Mouse (Mus musculus): Measurements from ENCODE around the gene Gimap3. TPM values are rescaled to one million over a fixed set of nuclear protein-coding genes. Genes with fewer than 3 reads are reported as not detected.

Gene Gimap3
- polyA plus RNA-seq, 1 experiment: 150 TPM

DNA sequence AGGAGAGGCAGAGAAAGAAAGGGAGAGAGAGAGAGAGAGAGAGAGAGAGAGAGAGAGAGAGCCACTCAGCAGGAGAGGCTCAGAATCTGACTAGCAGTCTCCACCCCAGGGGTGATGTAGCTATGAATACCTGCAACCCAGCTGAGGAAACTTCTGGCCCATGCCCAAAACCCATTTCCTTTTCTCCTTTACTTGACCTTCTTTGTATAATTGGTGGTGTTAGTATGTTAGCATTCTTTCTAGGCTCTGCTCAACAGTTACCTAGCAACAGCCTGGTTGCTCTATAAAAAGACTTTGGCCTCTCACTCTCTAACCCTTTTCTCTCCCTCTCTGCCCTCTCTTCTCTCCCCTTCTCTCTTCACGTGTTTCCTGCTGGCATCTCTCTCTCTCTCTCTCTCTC lies 45.2 kb downstream of the Gimap3 start:
- WGBS: 0% methylated on average over 1 of the region's 1 CpGs
- TF ChIP-seq CTCF (IDR thresholded peaks at IDR 0.05; ENCODE audit: extremely low read depth, insufficient read depth, insufficient read length, insufficient replicate concordance) (no peak), POLR2A (IDR thresholded peaks at IDR 0.05; ENCODE audit: low read depth, low read length) (peak; percentile 5; the same call in 1 of the 2 replicates)
- H3K27ac ChIP-seq (ENCODE audit: insufficient read depth, low read length): peak overlapping the region; percentile 75
- H3K27me3 ChIP-seq (ENCODE audit: control insufficient read depth, insufficient read depth, low read length): no peaks in the 10 kb centered on the region
- H3K4me3 ChIP-seq (ENCODE audit: extremely low read depth, insufficient read depth, insufficient read length): no peak overlapping the region
- peaks cover 49% of the 10 kb centered on the region for H3K4me1 ChIP-seq (ENCODE audit: control insufficient read depth, insufficient read depth, insufficient read length)
- peak; percentile 79 for DNase-seq (ENCODE audit: low read depth in 1 of 2, low spot score in 2 of 2)
- peaks cover 4% of the 10 kb centered on the region for H3K36me3 ChIP-seq (ENCODE audit: control insufficient read depth, insufficient read depth, low read length)

DNA sequence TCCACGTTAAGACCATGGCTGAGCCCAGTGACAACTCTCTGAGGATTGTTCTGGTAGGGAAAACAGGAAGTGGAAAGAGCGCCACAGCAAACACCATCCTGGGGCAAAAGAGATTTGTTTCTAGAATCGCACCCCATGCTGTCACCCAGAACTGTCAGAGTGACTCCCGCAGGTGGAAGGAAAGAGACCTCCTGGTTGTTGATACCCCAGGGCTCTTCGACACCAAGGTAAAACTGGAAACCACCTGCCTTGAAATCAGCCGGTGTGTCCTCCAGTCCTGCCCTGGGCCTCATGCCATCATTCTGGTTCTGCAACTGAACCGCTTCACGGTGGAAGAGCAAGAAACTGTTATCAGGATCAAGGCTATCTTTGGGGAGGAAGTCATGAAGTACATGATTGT lies 47.2 kb downstream of the Gimap3 start:
- H3K4me3 ChIP-seq (ENCODE audit: extremely low read depth, insufficient read depth, insufficient read length): no peak overlapping the region; the same call in 1 of the 2 replicates
- H3K36me3 ChIP-seq (ENCODE audit: control insufficient read depth, insufficient read depth, low read length): peaks cover 2% of the 10 kb centered on the region
- WGBS: 46% methylated on average over 8 of the region's 8 CpGs
- DNase-seq (ENCODE audit: low read depth in 1 of 2, low spot score in 2 of 2): no peak
- no peak for TF ChIP-seq POLR2A (IDR thresholded peaks at IDR 0.05; ENCODE audit: low read depth, low read length)
- TF ChIP-seq CTCF (IDR thresholded peaks at IDR 0.05; ENCODE audit: extremely low read depth, insufficient read depth, insufficient read length, insufficient replicate concordance): no peak
- peak overlapping the region; percentile 81 for H3K27ac ChIP-seq (ENCODE audit: insufficient read depth, low read length)
- peaks cover 43% of the 10 kb centered on the region for H3K4me1 ChIP-seq (ENCODE audit: control insufficient read depth, insufficient read depth, insufficient read length)
- no peaks in the 10 kb centered on the region for H3K27me3 ChIP-seq (ENCODE audit: control insufficient read depth, insufficient read depth, low read length)

DNA sequence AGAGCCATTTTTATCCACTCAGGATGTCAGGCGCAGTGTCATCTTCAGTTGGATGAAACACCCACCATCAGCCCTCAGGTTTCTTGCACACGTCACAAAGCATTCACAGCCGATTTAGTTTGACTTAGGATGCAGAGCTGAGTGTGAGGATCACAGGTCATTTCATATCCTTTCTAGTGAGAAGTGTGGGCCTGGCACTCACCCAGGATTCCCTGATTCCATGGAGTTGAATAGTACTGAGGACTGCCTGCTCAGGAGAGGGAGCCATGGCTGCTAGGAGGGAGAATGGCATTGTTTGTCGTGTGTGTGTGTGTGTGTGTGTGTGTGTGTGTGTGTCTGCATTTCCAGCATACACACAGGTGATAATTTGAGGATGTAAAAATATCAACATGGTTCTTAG lies 50.3 kb downstream of the Gimap3 start:
- Histone ChIP-seq H3K4me1 (ENCODE audit: control insufficient read depth, insufficient read depth, insufficient read length) (peaks cover 33% of the 10 kb centered on the region; the same call in 1 of the 2 replicates), H3K4me3 (ENCODE audit: extremely low read depth, insufficient read depth, insufficient read length) (peak overlapping the region; percentile 35; the same call in 1 of the 2 replicates), H3K27ac (ENCODE audit: insufficient read depth, low read length) (peak overlapping the region; percentile 45), H3K36me3 (ENCODE audit: control insufficient read depth, insufficient read depth, low read length) (peaks cover 2% of the 10 kb centered on the region), H3K27me3 (ENCODE audit: control insufficient read depth, insufficient read depth, low read length) (no peaks in the 10 kb centered on the region)
- no peak for DNase-seq (ENCODE audit: low read depth in 1 of 2, low spot score in 2 of 2)
- WGBS: 72% methylated on average over 4 of the region's 4 CpGs
- TF ChIP-seq POLR2A (IDR thresholded peaks at IDR 0.05; ENCODE audit: low read depth, low read length) (no peak), CTCF (IDR thresholded peaks at IDR 0.05; ENCODE audit: extremely low read depth, insufficient read depth, insufficient read length, insufficient replicate concordance) (no peak)

DNA sequence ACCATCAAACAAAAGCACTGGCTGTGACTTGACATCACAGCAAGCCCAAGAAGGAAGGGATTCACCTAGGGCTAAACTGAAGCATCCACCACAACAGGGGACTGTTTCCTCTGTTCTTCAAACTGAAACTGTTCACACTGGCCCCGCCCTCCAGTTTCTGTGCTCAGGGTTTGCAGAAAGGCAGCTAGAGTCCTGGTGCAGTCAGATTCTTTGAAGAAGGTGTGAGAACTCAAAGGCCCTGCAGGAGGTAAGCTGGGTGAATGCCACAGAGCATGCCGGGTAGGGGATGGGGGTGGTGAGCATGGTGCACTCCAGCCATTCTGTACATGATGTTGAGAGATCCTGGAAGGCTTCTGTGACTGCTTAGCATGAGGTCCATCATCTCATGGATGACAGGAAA lies 52.2 kb downstream of the Gimap3 start, which contains the start of the genes Gm28053 and Gimap7:
Gene Gm28053 (plus strand): TSS at position 153 of the 400 bp plus-strand sequence.
Gene Gimap7 (plus strand): TSS at position 167 of the 400 bp plus-strand sequence.
- no peaks in the 10 kb centered on the region for H3K27me3 ChIP-seq (ENCODE audit: control insufficient read depth, insufficient read depth, low read length)
- peaks cover 23% of the 10 kb centered on the region; the same call in 1 of the 2 replicates for H3K4me1 ChIP-seq (ENCODE audit: control insufficient read depth, insufficient read depth, insufficient read length)
- no peaks in the 10 kb centered on the region; the same call in 1 of the 2 replicates for H3K36me3 ChIP-seq (ENCODE audit: control insufficient read depth, insufficient read depth, low read length)
- DNase-seq (ENCODE audit: low read depth in 1 of 2, low spot score in 2 of 2): peak; percentile 76 to 77
- peak within 1 kb of the TSS; percentile 95 for H3K27ac ChIP-seq (ENCODE audit: insufficient read depth, low read length)
- no peak for TF ChIP-seq CTCF (IDR thresholded peaks at IDR 0.05; ENCODE audit: extremely low read depth, insufficient read depth, insufficient read length, insufficient replicate concordance)
- TF ChIP-seq POLR2A (IDR thresholded peaks at IDR 0.05; ENCODE audit: low read depth, low read length): peak; percentile 35
- 7% methylated on average over 2 of the region's 2 CpGs for WGBS
- peak within 1 kb of the TSS; percentile 51 for H3K4me3 ChIP-seq (ENCODE audit: extremely low read depth, insufficient read depth, insufficient read length)

Other genes with a start within 250 kb of the Gimap3 start
- 1.7 and 1.8 TPM in 2 replicates for gene Atp6v0e2, start 233.2 kb downstream of the Gimap3 start, polyA plus RNA-seq (2012; rRNA removed)
- gene Lrrc61, start 216.1 kb downstream of the Gimap3 start, polyA plus RNA-seq (2012; rRNA removed): 22.9 and 38.8 TPM in 2 replicates
- gene Rarres2, start 198.1 kb downstream of the Gimap3 start, polyA plus RNA-seq (2012; rRNA removed): 44.3 and 45.5 TPM in 2 replicates
- not detected in 2 replicates for gene Gm45021, start 181.2 kb downstream of the Gimap3 start, polyA plus RNA-seq (2012; rRNA removed)
- gene Repin1, start 177.0 kb downstream of the Gimap3 start, polyA plus RNA-seq (2012; rRNA removed): 12.4 and 15.8 TPM in 2 replicates
- not detected in 2 replicates for gene Gm44965, start 176.9 kb downstream of the Gimap3 start, polyA plus RNA-seq (2012; rRNA removed)
- gene Zfp775, start 168.8 kb downstream of the Gimap3 start, polyA plus RNA-seq (2012; rRNA removed): 3.6 and 5.3 TPM in 2 replicates
- 0.70 and 0.77 TPM in 2 replicates for gene AI854703, start 144.1 kb downstream of the Gimap3 start, polyA plus RNA-seq (2012; rRNA removed)
- 20.1 and 22.2 TPM in 2 replicates for gene Gimap8, start 123.6 kb downstream of the Gimap3 start, polyA plus RNA-seq (2012; rRNA removed)
- gene Gimap9, start 94.7 kb downstream of the Gimap3 start, polyA plus RNA-seq (2012; rRNA removed): 9.9 and 10.4 TPM in 2 replicates
- 66.3 and 73.5 TPM in 2 replicates for gene Gimap4, start 86.3 kb downstream of the Gimap3 start, polyA plus RNA-seq (2012; rRNA removed)
- gene Gimap6, start 62.6 kb downstream of the Gimap3 start, polyA plus RNA-seq (2012; rRNA removed): 50.8 and 54.3 TPM in 2 replicates
- 0.43 and 0.82 TPM in 2 replicates for gene Gm28053, start 52.2 kb downstream of the Gimap3 start, polyA plus RNA-seq (2012; rRNA removed)
- gene Gimap7, start 52.2 kb downstream of the Gimap3 start, polyA plus RNA-seq (2012; rRNA removed): 9.5 and 11.6 TPM in 2 replicates
- 94.4 and 103 TPM in 2 replicates for gene Gimap1, start 31.8 kb downstream of the Gimap3 start, polyA plus RNA-seq (2012; rRNA removed)
- gene Gimap5, start 24.7 kb downstream of the Gimap3 start, polyA plus RNA-seq (2012; rRNA removed): 74.0 and 90.0 TPM in 2 replicates
- gene Tmem176a, start 70.1 kb upstream of the Gimap3 start, polyA plus RNA-seq (2012; rRNA removed): 95.2 and 105 TPM in 2 replicates
- gene Tmem176b, start 70.6 kb upstream of the Gimap3 start, polyA plus RNA-seq (2012; rRNA removed): 199 TPM in 2 replicates
- 0.77 and 1.1 TPM in 2 replicates for gene Aoc1, start 102.0 kb upstream of the Gimap3 start, polyA plus RNA-seq (2012; rRNA removed)
- not detected in 2 replicates for gene 1600015I10Rik, start 159.0 kb upstream of the Gimap3 start, polyA plus RNA-seq (2012; rRNA removed)
- 0.02 TPM in 1 of 2 replicates, not detected in the other for gene Doxl2, start 204.1 kb upstream of the Gimap3 start, polyA plus RNA-seq (2012; rRNA removed)
- gene Svs1, start 216.0 kb upstream of the Gimap3 start, polyA plus RNA-seq (2012; rRNA removed): not detected in 2 replicates